Mouse (Mus musculus) midbrain, postnatal 0 days (tissue): ENCODE results near the gene Sema3d. TPM values are rescaled to one million over a fixed set of nuclear protein-coding genes. Genes with fewer than 3 reads are reported as not detected.
A peak's percentile ranks its signal among the peaks of the same experiment; 100 is the strongest.

Experiments
- ATAC-seq: fragments of 200-750 bp; cut with Nextera tagmentation; 2 replicates; pipeline ENCODE4 v1.8.0; 2017; ENCODE audit warnings: moderate number of reproducible peaks, mild to moderate bottlenecking, moderate TSS enrichment, moderate library complexity; ENCODE audit not compliant: low FRiP score
- DNase-seq: peaks from one replicate; pipeline ENCODE4 v3.0.0-alpha.2; 2015; ENCODE audit warnings: low spot score
- H3K27ac ChIP-seq: fragments of 300-500 bp; sonication (generic); 2 replicates; pipeline ENCODE4 v1.5.1; 2014; ENCODE audit warnings: low read depth, mild to moderate bottlenecking, low read length, mixed read lengths
- H3K27me3 ChIP-seq: fragments of 300-500 bp; sonication (generic); 2 replicates; pipeline ENCODE4 v1.6.1; 2014; ENCODE audit warnings: low read length, control low read depth, mixed read lengths; ENCODE audit not compliant: insufficient read depth
- H3K36me3 ChIP-seq: fragments of 300-500 bp; sonication (generic); 2 replicates; pipeline ENCODE4 v1.6.1; 2014; ENCODE audit warnings: low read length, control low read depth, mixed read lengths; ENCODE audit not compliant: insufficient read depth
- H3K4me1 ChIP-seq: fragments of 300-500 bp; sonication (generic); 2 replicates; pipeline ENCODE4 v1.6.1; 2014; ENCODE audit warnings: mild to moderate bottlenecking, control low read depth, antibody characterized with exemption, low read length, mixed read lengths; ENCODE audit not compliant: insufficient read depth
- H3K4me2 ChIP-seq: fragments of 300-500 bp; sonication (generic); 2 replicates; pipeline ENCODE4 v1.6.1; 2014; ENCODE audit warnings: low read depth, mild to moderate bottlenecking, low read length, mixed read lengths; ENCODE audit not compliant: poor library complexity, severe bottlenecking
- H3K4me3 ChIP-seq: fragments of 300-500 bp; sonication (generic); 2 replicates; pipeline ENCODE4 v1.5.1; 2014; ENCODE audit warnings: low read depth, mild to moderate bottlenecking, low read length, moderate library complexity
- H3K9ac ChIP-seq: fragments of 300-500 bp; sonication (generic); replicated peaks from 2 replicates; pipeline ENCODE4 v1.6.1; 2014; ENCODE audit warnings: mild to moderate bottlenecking, low read length, moderate library complexity, mixed read lengths; ENCODE audit not compliant: poor library complexity, severe bottlenecking
- H3K9me3 ChIP-seq: fragments of 300-500 bp; sonication (generic); 2 replicates; pipeline ENCODE4 v1.6.1; 2016; ENCODE audit warnings: low read length, control low read depth
- CTCF ChIP-seq: IDR thresholded peaks from 2 replicates; pipeline ENCODE4 v1.5.1; 2016; ENCODE audit warnings: antibody characterized with exemption, mild to moderate bottlenecking
- WGBS: fragments of 180-500 bp; shearing (Covaris S2); extraction: QIAGEN DNeasy Blood & Tissue Kit; methylation state at CpG from one replicate; pipeline ENCODE4 v1.1.7; 2014; 5-methylcytosine and 5-hydroxymethylcytosine counted together
- polyA plus RNA-seq: library from polyadenylated mRNA; unstranded; fragments of >200 nt; fragmentation: Nextera tagmentation; extraction: Ambion mirVana; gene quantifications from 2 replicates; pipeline ENCODE4 v1.2.1, GENCODE M21; 2015
- total RNA-seq: library from RNA; depleted of rRNA; stranded (reverse); fragments of >200 nt; gene quantifications from 2 replicates; pipeline ENCODE4 v1.2.3, GENCODE M21; 2014

Sema3d gene
- total and polyA plus RNA-seq, 2 experiments from 2014 or later = 1.8 to 3.7 TPM

DNA sequence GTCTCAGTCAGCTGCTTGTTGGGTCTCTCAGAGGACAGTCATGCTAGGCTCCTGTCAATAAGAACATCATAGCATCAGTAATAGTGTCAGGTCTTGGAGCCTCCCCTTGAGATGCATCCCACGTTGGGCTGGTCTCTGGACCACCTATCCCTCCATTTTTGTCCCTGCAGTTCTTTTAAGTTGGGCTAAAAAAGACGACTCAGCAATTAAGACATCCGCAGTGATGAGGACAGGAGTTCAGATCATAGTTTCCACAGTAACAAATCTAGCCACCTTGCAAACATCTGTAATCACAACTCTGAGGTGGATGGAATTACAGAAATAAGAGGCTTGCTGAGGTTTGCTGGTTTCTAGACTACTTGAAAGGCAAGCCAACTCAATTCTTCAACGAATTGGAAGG lies 67.9 kb downstream of the Sema3d start:
- H3K4me2 ChIP-seq = no peak overlapping the region
- ATAC-seq = no peak
- H3K9ac ChIP-seq = no peak overlapping the region
- no peaks in the 10 kb centered on the region for H3K4me1 ChIP-seq
- no peak overlapping the region for H3K4me3 ChIP-seq
- TF ChIP-seq CTCF = no peak
- H3K27me3 ChIP-seq = no peaks in the 10 kb centered on the region
- no peak overlapping the region for H3K27ac ChIP-seq
- no peaks in the 10 kb centered on the region for H3K36me3 ChIP-seq
- DNase-seq = no peak
- no peaks in the 10 kb centered on the region for H3K9me3 ChIP-seq
- WGBS = 82% methylated on average over 4 of the region's 4 CpGs

DNA sequence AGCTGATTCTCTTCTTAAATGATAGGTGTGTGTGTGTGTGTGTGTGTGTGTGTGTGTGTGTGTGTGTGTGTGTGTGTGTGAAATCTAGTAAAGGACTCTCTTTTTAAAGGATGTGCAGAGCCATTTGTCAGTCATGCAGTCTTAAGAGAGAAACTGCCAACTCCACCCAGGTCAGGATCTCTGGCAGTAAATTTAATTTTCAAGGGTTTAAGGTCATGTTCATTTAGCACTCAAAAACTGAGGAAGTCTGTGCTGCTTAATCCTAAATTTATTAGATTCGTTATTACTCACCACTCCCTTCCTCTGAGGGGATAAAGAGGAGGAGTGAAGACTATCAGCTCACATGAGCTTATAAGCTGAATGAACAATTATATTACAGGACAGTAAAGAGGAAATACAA lies 71.8 kb downstream of the Sema3d start:
- Histone ChIP-seq H3K4me3 (no peak overlapping the region), H3K27ac (no peak overlapping the region), H3K9me3 (no peaks in the 10 kb centered on the region), H3K4me2 (no peak overlapping the region), H3K4me1 (no peaks in the 10 kb centered on the region), H3K9ac (no peak overlapping the region), H3K27me3 (no peaks in the 10 kb centered on the region), H3K36me3 (no peaks in the 10 kb centered on the region)
- DNase-seq (no peak), ATAC-seq (no peak)
- WGBS = 70% methylated on average over 1 of the region's 1 CpGs
- TF ChIP-seq CTCF = no peak

DNA sequence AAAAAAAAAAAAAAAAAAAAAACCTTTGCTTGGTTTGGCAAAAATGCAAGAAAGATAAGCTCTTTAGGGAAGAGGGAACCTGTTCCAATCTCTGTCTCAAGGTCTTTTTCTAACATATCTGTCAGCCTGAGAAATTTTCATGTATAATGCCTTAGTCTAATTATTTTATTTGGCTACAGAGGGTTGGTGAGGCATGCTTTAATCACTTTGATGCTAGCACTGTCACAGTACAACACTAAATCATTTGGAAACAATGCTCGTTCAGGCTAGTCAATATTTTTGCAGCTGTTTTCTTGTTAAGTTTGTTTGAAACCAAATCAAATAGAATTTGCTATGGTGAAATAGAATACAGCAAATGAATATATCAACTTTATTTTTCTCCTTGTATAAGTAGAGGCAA lies 74.3 kb downstream of the Sema3d start:
- H3K27me3 ChIP-seq = no peaks in the 10 kb centered on the region
- H3K4me3 ChIP-seq = no peak overlapping the region
- no peak overlapping the region for H3K4me2 ChIP-seq
- WGBS = 71% methylated on average over 1 of the region's 1 CpGs
- DNase-seq = no peak
- H3K27ac ChIP-seq = no peak overlapping the region
- H3K9me3 ChIP-seq = no peaks in the 10 kb centered on the region
- no peaks in the 10 kb centered on the region for H3K4me1 ChIP-seq
- no peak overlapping the region for H3K9ac ChIP-seq
- no peak for ATAC-seq
- TF ChIP-seq CTCF = no peak
- H3K36me3 ChIP-seq = no peaks in the 10 kb centered on the region

DNA sequence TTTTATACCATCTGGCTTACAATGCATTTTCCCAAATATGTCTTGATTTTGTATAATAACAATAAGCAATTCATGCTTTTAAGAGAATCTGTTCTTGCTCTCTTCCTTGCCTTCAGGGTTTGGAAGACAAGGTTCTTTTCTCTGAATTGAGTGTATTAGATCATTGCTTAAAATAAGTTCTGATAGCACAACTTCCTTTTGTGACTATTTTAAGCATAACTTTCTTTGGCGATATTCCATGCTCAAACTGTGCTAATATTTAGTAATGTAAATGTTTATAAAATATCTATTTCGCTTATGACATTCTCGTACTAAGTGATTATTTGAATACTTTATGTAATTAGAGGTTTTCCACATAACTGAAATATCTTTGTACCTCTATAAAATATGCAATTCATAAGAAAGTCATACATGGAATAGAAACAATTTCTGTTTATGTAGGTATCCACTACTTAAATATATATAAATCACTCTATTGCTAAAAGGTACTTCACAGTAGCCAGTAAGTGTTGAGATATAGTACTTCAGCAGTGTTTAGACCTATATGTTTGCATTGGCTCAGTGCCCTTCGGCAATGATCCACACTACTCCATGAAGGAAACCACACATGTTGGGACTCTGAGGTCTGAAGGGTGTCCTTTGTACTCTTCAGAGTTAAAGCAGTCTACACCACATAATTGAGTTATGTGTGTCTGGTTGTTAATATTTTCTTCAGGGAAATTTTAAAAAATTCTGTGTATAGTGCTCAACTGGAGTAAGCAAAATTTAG lies 84.6 kb downstream of the Sema3d start:
- WGBS = 83% methylated on average over 4 of the region's 4 CpGs
- ATAC-seq (no peak), DNase-seq (no peak)
- H3K9ac ChIP-seq = no peak overlapping the region
- H3K4me3 ChIP-seq = no peak overlapping the region
- H3K4me2 ChIP-seq = no peak overlapping the region
- H3K9me3 ChIP-seq = no peaks in the 10 kb centered on the region
- no peaks in the 10 kb centered on the region for H3K27me3 ChIP-seq
- no peak overlapping the region for H3K27ac ChIP-seq
- no peaks in the 10 kb centered on the region for H3K36me3 ChIP-seq
- TF ChIP-seq CTCF = no peak
- no peaks in the 10 kb centered on the region for H3K4me1 ChIP-seq

DNA sequence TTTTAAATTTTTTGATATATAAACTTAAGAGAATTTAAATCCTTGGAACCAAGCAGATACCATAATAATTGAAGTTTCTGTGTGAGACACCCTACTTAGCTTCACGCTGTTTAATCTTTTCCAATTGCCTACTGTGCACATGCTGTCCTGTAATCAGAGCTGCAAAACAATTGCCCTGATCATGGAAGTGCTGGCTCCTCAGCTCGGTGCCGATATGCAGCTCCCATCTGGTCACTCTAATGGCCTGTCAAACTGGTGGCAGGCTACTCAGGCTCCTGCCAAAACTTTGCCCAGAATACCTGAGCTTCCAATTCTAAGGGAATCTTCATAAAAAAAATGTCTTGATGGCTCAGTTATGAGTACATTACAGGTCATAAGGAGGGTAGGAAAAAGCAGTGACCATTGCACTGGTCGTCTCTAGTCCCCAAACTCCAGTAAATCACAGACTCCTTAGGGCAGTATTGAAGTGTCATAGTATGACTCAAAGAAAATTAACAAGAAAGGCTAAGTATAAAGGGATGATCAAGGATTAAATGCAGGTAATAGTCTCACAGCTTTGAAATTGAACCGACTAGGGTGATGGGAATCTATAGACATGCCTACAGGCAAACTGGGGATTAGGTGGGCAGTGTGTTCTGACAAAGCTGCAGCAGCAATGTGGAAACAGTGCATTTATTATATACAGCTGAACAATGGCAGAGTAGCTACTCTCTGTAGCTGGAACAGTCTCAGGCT lies 91.9 kb downstream of the Sema3d start:
- H3K27me3 ChIP-seq = no peaks in the 10 kb centered on the region
- TF ChIP-seq CTCF = no peak
- no peaks in the 10 kb centered on the region for H3K36me3 ChIP-seq
- H3K9ac ChIP-seq = no peak overlapping the region
- DNase-seq (peak; percentile 53), ATAC-seq (no peak)
- no peak overlapping the region for H3K4me3 ChIP-seq
- H3K27ac ChIP-seq = no peak overlapping the region
- WGBS = 41% methylated on average over 5 of the region's 5 CpGs
- H3K4me1 ChIP-seq = no peaks in the 10 kb centered on the region
- no peaks in the 10 kb centered on the region for H3K9me3 ChIP-seq
- no peak overlapping the region for H3K4me2 ChIP-seq

DNA sequence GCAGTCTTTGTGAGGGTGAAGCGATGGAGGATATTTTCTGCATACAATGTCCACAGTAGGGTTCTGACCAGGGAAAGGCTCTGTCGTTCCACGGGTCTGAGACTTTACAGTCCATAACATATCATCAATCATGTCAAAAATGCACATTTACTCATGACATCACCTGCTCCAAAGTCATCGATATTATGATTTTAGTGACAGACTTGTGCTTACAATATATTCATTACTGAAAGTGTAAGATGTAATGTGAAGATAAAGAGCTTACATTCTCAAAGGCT lies 92.4 kb downstream of the Sema3d start:
- no peak overlapping the region for H3K27ac ChIP-seq
- H3K36me3 ChIP-seq = no peaks in the 10 kb centered on the region
- no peaks in the 10 kb centered on the region for H3K27me3 ChIP-seq
- DNase-seq (no peak), ATAC-seq (no peak)
- no peak for TF ChIP-seq CTCF
- WGBS = 60% methylated on average over 4 of the region's 4 CpGs
- H3K4me1 ChIP-seq = no peaks in the 10 kb centered on the region
- H3K9me3 ChIP-seq = no peaks in the 10 kb centered on the region
- H3K4me3 ChIP-seq = no peak overlapping the region
- no peak overlapping the region for H3K4me2 ChIP-seq
- H3K9ac ChIP-seq = no peak overlapping the region
